Mouse (Mus musculus) cerebellum, adult 8-10 months (tissue): ENCODE measurements around the gene Nuak2.
"Not testable (repeated sequence)": the region's sequence is repeated elsewhere in the genome, so short reads cannot be mapped to it uniquely, and the experiment has no call there.

ENCODE experiments used
- DNase-seq: peaks from one replicate; pipeline ENCODE4 v3.0.0; 2022

The Nuak2 gene

DNA sequence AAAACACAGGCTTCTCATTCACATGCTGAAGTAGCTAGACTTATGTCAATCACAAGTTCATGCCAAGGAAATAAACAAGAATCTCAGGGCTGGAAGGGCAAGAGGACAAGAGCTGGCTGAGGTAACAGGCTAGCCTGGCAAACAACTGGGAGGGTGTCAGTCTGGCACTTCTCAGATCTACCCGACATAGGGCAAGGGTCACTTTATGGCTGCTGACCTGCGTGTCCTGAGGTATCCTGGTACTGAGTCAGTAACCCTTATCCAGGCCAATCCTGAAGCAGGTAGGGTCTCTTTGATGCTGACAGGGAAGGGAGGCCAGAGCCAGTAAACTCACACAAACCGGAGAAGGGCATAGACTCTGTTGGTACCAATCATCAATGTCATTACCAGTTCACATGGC is 12.6 kb downstream of the Nuak2 start:
- DNase-seq: no peak

DNA sequence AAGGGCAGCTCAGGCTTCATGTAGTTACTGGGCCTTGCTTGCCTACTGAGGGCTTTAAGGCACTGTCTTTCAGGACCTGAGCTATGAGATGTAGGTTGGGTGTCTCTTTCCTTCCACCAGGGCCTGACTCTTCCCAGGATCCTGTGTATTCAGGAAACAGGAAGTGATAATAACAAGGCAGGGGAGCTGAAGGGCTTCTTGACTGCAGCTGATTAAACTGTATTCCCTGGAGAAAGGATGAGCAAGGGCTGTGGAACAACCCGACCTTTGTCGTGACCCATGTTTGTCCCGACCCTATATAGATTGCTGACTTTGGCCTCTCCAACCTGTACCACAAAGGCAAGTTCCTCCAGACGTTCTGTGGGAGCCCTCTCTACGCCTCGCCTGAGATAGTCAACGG is 13.7 kb downstream of the Nuak2 start:
- no peak for DNase-seq

DNA sequence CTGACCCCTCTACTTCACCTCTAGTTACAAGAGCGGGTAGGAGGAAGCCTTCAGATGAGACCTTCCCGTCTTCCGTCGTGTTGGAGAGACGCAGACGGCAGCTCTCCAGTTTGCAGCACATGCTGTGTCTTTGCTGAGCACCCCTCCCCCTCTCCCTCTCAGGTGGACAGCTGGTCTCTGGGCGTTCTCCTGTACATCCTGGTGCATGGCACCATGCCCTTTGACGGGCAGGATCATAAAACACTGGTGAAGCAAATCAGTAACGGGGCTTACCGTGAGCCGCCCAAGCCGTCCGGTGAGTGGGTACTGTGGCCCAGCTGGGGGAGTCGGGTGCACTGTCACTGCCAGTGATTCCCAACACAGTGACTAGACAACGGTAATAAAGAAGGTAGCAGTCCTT is 14.5 kb downstream of the Nuak2 start:
- peak; percentile 42 for DNase-seq

DNA sequence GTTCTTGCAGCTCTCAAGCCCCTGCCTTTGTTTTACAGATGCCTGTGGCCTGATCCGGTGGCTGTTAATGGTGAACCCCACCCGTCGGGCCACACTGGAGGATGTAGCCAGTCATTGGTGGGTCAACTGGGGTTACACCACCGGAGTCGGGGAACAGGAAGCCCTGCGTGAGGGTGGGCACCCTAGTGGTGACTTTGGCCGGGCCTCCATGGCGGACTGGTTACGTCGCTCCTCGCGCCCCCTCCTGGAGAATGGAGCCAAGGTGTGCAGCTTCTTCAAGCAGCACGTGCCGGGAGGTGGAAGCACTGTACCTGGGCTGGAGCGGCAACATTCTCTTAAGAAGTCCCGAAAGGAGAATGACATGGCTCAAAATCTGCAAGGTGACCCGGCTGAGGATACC is 15.4 kb downstream of the Nuak2 start:
- DNase-seq: no peak

GRCm38 (mm10) chr1:132333201-132333600 is 17.3 kb downstream of the Nuak2 start:
- no peak for DNase-seq

DNA sequence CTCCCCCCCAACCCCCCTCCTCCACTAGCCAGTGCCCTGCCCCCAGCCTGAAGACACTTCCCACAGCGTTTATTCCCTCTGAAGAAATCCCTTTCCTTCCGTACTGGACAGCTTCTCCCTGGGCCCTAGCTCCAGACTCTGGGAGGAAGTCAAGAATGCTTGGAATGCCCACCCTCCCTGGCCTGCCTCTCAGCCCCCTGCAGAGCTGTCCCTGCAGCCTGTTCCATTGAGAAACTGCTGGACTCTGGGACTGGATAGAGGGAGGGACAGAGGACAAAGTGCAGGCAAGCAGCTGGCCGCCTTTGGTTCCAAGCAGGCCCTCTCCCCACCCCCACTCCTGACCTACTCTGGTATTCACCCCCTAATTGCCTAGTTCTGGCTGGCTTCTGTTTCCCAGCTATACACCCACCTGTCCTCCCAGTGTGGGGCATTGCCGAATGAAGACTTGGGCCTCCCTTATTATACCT is 17.8 kb downstream of the Nuak2 start:
- DNase-seq: no peak

DNA sequence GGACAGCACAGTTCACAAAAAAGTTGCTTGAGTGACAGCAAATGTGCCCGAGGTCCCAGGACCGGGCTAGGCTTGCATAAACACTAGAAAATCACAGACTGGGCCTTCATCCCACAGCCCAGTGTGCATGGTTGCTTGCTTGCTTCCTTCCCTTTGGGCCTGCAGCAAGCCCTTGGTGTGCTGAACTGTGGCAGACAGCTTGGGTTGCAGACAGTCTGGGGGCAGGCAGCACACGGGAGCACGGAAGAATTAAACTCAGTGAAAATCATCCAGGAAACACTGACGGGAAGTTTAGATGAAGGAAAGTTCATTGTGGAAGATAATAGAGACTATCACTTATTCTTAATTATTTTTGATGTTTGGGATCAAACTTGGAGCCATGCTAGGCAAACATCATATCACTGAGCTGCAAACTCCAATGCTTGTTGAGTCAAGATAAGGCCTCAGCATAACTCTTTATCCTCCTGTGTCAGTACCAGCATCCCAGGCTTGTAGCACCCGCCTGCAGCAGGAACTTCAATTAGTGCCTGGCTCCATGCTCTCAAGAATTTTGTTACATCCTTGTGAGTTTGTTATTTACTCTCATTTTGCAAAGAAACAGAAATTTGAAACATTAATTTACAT is 18.4 kb downstream of the Nuak2 start:
- DNase-seq: no peak

DNA sequence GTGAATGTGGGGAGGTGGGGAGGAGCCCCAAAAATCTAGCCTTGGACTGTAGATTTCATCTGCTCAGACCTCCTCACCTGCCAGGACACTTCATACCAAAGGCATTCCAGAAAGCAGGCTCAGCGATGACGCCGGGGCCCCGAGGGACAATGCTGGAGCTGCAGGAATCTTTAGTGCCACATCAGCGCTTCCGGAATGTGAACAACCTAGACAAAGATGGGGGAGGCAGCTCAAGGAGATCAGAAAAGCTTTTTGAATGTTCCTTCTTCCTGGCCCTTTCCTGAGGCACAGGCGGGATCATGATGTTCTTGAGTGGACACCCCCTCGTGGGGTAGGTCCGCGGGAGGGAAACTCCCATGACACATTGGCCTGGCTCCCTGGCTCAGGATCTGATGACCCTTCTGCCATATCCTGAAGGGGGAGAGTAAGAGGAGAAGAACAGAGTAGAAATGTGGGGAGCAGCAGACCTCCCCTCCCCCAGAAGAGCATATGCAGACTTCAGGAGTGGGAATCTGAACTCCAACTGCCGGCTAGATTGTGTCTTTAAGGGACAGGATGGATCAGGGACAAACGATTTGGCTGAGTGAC is 19.5 kb downstream of the Nuak2 start:
- no peak for DNase-seq

DNA sequence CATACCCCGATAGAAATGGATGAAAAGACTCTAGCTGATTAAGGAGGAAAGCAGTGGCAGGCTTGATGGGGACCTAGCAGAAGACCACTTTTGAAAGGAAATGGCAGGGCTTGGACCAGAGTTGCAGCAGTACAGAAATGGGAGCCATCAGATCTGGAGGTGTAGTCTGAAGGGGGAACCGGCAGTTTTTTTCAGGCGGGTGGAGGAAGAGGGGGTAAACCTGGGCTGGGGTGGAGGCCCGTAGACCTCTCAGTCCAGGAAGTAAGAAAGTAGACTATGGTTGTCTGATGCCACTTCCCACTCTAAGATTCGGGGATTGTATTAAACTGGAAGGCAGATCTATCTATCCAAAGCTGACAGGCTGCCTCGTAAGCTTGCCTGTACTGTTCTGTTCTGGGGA is 21.0 kb downstream of the Nuak2 start:
- no peak for DNase-seq

DNA sequence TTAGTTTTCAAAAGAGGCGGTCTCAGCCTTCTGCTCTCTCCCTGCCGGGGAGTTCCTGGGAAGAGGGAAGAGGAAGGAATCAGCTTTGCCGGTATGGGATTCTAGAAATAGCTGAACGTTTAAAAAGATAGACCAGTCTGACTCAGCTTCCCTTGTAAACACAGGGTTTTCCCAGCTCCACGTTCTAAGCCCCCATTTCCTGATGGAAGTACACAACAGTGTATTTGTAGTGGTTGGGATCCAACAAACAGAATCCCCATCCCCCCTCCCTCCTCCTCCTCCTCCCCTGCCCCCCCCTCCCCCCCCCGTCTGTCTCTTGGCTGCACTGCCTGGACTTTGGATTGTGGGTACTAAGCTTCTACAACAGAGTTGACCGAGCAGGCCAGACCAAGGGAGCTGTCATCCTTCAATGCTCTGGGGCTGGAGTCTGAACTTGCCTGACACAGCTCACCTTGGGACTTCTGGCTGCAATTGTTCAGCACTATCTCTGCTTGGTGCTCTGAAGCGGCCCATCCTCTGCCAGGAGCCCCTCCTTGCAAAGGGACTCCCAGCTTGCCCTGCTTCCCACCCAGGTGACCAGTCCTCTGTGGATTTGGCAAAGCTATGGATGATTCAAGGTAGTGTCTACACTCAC is 22.2 kb downstream of the Nuak2 start:
- DNase-seq: no peak

DNA sequence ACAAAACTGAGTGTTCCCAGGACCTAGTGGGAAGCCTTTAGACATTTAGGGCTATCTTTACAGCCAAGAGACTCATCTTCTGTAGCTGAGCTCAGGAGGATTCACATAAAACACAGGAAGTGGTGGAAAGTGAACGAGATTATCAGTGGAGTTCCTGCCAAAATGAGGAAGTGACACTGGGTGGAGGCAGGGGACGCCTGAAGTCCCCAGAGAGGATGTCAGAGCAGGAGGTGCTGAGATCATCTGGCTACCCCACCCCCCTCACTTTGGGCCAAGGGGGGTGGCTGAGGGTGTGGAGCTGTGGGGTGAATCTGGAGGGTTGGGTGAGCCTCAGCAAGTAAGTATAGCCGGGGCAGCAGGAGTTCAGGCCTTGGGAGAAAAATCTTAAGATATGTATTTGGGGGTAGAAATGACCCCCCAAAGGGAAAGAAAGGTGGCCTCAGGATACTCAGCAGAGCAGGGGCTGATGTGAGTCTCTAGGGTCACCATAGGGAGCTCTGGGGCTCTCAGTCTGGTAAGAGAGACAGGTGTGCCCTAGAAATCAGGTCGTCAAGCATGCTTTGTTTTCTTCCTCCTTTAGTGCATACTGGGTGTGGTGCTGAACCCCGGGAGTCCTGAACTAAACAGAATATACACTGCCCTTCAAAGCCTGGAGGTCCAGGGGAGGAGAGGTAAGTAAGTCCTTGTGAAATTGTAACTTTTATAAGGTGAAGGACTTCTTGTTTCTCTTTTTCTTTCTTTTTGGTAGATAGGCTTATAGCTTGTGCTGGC is 26.0 kb downstream of the Nuak2 start:
- no peak for DNase-seq

DNA sequence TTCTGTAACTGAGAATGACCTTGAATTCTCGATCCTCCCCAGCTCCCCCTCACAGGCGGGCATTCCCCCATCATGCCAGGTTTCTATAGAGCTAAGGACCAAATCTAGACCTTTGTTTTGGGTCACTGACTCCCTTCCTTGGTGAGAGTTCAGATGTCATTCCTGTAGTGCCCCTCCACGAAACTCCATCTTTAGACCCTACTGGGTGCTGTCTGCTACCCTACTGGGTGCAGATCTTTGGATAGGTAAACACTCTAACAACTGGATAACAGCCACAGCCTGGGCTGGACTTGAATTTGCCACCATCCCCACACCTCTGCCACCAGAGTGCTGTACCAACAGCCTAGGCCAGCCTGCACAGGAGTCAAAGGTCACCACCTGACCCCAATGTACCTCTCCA is 26.6 kb downstream of the Nuak2 start:
- no peak for DNase-seq

- no peak for DNase-seq
Observed at GRCm38 (mm10) chr1:132343191-132343590, 27.3 kb downstream of the Nuak2 start.

- no peak for DNase-seq
Observed at GRCm38 (mm10) chr1:132343656-132344055, 27.7 kb downstream of the Nuak2 start.

GRCm38 (mm10) chr1:132345514-132345913 is 29.6 kb downstream of the Nuak2 start:
- no peak for DNase-seq

- DNase-seq: no peak
Observed at GRCm38 (mm10) chr1:132346134-132346851, 30.4 kb downstream of the Nuak2 start.

DNA sequence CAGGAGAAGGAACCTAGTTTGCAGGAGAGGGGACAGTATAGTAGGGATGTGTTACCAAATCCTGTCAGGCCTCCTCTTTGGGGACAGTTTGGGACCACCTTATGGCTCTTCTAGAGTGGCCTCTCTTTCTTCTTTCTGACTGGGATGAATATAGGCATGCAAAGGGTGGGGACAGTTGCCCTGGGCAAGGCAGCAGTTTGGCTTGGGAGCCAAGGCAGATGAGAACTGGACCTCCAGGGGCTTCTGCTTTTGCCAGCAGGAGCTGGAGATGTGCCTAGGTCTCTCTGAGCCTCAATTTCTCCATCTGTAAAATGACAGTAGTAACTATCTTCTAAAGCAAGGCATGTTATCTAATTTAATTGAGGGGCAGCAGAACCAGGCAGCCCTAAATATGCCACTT is 31.0 kb downstream of the Nuak2 start:
- no peak for DNase-seq

- DNase-seq: no peak
Observed at GRCm38 (mm10) chr1:132348401-132348800, 32.5 kb downstream of the Nuak2 start.

DNA sequence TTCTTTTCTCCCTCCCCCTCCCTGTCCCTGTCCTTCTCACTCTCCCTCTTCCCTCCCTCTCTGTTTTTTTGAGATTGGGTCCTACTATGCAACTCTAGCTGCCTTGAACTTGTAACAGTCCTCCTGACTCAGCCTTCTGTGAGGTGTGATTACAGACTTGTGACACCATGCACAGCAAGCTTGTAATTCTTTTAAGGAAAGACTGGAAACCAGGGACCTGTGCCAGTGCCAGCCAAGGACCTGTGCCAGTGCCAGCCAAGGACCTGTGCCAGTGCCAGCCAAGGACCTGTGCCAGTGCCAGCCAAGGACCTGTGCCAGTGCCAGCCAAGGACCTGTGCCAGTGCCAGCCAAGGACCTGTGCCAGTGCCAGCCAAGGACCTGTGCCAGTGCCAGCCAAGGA is 33.1 kb downstream of the Nuak2 start:
- not testable (repeated sequence) for DNase-seq

DNA sequence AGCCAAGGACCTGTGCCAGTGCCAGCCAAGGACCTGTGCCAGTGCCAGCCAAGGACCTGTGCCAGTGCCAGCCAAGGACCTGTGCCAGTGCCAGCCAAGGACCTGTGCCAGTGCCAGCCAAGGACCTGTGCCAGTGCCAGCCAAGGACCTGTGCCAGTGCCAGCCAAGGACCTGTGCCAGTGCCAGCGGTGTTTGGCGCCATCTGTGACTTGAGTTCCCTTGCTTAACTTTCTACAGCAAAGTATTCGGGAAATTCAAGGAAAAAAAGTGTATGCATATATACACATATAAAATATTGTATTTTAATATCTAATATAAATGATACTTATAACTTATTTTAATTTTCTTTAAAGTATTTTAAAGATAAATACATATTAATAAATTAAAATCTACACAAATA is 33.7 kb downstream of the Nuak2 start:
- not testable (repeated sequence) for DNase-seq

GRCm38 (mm10) chr1:132351058-132351457 is 35.1 kb downstream of the Nuak2 start:
- no peak for DNase-seq

- no peak for DNase-seq
Observed at GRCm38 (mm10) chr1:132353389-132353788, 37.5 kb downstream of the Nuak2 start.

DNA sequence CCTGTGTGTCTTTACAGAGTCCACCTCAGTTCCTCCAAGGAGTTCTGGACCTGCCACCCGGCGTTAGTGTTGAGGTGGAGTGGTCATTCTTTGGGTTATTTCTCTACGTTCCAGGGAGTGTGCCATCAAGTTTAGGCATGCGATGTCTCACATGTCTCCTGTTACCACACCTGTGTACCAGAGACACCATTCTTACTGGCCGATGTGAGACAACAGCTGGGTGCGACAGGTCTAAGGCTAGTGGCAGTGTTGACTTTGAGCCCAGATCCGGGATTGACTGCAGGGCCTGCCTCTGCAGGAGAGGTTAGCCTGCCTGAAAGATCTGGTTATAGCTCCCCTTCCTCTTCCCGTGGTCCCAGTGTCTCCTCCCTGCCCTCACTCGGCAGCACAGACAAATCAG is 38.3 kb downstream of the Nuak2 start:
- no peak for DNase-seq
